Mouse (Mus musculus) forebrain, embryonic 15.5 days (tissue): ENCODE results near the gene Olfr765. TPM values are rescaled to one million over a fixed set of nuclear protein-coding genes. Genes with fewer than 3 reads are reported as not detected.

Experiments
- ATAC-seq: fragments of 200-750 bp; cut with Nextera tagmentation; replicated peaks from 2 replicates; pipeline ENCODE4 v1.8.0; 2017; ENCODE audit warnings: mild to moderate bottlenecking, moderate TSS enrichment, moderate library complexity
- H3K27ac ChIP-seq: fragments of 300-500 bp; sonication (generic); replicated peaks from 2 replicates; pipeline ENCODE4 v1.5.1; 2015; ENCODE audit warnings: mild to moderate bottlenecking, inconsistent platforms
- H3K27me3 ChIP-seq: fragments of 300-500 bp; sonication (generic); 2 replicates; pipeline ENCODE4 v1.6.1; 2015; ENCODE audit warnings: inconsistent platforms
- H3K36me3 ChIP-seq: fragments of 300-500 bp; sonication (generic); 2 replicates; pipeline ENCODE4 v1.6.1; 2015; ENCODE audit warnings: mild to moderate bottlenecking, inconsistent platforms
- H3K4me1 ChIP-seq: fragments of 300-500 bp; sonication (generic); 2 replicates; pipeline ENCODE4 v1.6.1; 2015; ENCODE audit warnings: inconsistent platforms
- H3K4me2 ChIP-seq: fragments of 300-500 bp; sonication (generic); replicated peaks from 2 replicates; pipeline ENCODE4 v1.6.1; 2015; ENCODE audit warnings: mild to moderate bottlenecking, inconsistent platforms
- H3K4me3 ChIP-seq: fragments of 300-500 bp; sonication (generic); 2 replicates; pipeline ENCODE4 v1.5.1; 2015; ENCODE audit warnings: mild to moderate bottlenecking, inconsistent platforms
- H3K9ac ChIP-seq: fragments of 300-500 bp; sonication (generic); replicated peaks from 2 replicates; pipeline ENCODE4 v1.6.1; 2015; ENCODE audit warnings: mild to moderate bottlenecking, inconsistent platforms
- H3K9me3 ChIP-seq: fragments of 300-500 bp; sonication (generic); 2 replicates; pipeline ENCODE4 v1.6.1; 2016; ENCODE audit warnings: inconsistent platforms
- WGBS: fragments of 180-500 bp; shearing (Covaris S2); methylation state at CpG from one replicate; pipeline ENCODE4 v1.1.7; 2015; ENCODE audit warnings: mixed read lengths; 5-methylcytosine and 5-hydroxymethylcytosine counted together
- polyA plus RNA-seq: library from polyadenylated mRNA; unstranded; fragments of >200 nt; fragmentation: Nextera tagmentation; extraction: Ambion mirVana; gene quantifications from 2 replicates; pipeline ENCODE4 v1.2.1, GENCODE M21; 2015

Olfr765 gene
- polyA plus RNA-seq, 1 experiment from 2014 or later: not detected

DNA sequence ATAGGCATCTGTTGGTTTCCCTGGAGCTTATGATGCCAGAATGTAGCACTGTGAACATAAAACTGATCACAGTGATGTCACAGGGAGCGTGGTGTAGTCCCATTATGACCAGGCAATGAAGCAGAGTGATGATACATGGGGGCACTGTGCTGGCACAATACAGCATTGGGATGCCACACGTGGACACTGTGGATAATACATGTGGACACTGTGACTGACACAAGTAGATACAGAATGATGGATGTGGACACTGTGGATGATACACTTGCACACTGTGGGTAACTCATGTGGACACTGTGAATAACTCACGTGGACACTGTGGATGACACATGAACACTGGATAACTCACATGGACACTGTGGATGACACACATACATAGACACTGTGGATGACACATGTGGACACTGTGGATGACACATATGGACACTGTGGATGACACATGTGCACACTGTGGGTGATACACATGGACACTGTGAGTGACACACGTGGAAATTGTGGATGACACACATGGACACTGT lies 53.2 kb downstream of the Olfr765 start:
- Histone ChIP-seq H3K4me1 (no peaks in the 10 kb centered on the region), H3K4me3 (no peak overlapping the region), H3K9me3 (no peaks in the 10 kb centered on the region), H3K27me3 (no peaks in the 10 kb centered on the region), H3K4me2 (no peak overlapping the region), H3K36me3 (no peaks in the 10 kb centered on the region), H3K9ac (no peak overlapping the region), H3K27ac (no peak overlapping the region)
- 78% methylated on average over 4 of the region's 4 CpGs for WGBS
- no peak for ATAC-seq

DNA sequence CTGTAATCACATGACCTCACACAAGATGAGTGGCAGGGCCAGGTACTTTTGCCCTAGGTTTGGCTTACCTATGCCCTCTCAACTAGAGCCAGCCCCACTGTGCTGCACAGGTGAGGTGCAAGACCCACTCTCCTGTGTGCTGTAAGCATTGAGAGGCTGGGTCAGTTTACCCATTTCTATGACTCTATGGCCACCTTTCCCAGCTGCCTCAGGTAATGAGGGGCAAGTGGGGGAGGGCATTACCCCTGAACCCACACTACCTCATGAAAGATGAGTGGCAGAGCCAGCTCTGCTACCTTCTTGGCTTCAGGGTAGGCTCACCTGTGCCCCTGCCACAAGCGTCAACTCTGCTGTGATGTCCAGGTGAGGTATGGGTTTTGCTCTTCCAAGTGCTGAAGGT lies 54.0 kb downstream of the Olfr765 start:
- H3K4me2 ChIP-seq: no peak overlapping the region
- no peak overlapping the region for H3K9ac ChIP-seq
- WGBS: 100% methylated on average over 1 of the region's 1 CpGs
- ATAC-seq: no peak
- no peaks in the 10 kb centered on the region for H3K9me3 ChIP-seq
- no peak overlapping the region for H3K27ac ChIP-seq
- no peaks in the 10 kb centered on the region for H3K36me3 ChIP-seq
- H3K27me3 ChIP-seq: no peaks in the 10 kb centered on the region
- H3K4me1 ChIP-seq: no peaks in the 10 kb centered on the region
- no peak overlapping the region for H3K4me3 ChIP-seq

Other genes starting within 250 kb of the Olfr765 start
- 60.4 and 62.8 TPM in 2 replicates for gene Dnajc14, start 245.9 kb downstream of the Olfr765 start, polyA plus RNA-seq
- 12.6 and 13.6 TPM in 2 replicates for gene Tmem198b, start 245.6 kb downstream of the Olfr765 start, polyA plus RNA-seq
- gene Sarnp, start 232.7 kb downstream of the Olfr765 start, polyA plus RNA-seq: 190 and 199 TPM in 2 replicates
- 28.1 and 28.6 TPM in 2 replicates for gene Ormdl2, start 228.4 kb downstream of the Olfr765 start, polyA plus RNA-seq
- gene Gdf11, start 158.3 kb downstream of the Olfr765 start, polyA plus RNA-seq: 7.5 and 8.7 TPM in 2 replicates
- 125 and 142 TPM in 2 replicates for gene Cd63, start 149.0 kb downstream of the Olfr765 start, polyA plus RNA-seq
- 11.7 and 12.6 TPM in 2 replicates for gene Rdh5, start 127.1 kb downstream of the Olfr765 start, polyA plus RNA-seq
- 230 and 251 TPM in 2 replicates for gene Bloc1s1, start 126.0 kb downstream of the Olfr765 start, polyA plus RNA-seq
- gene Itga7, start 116.2 kb downstream of the Olfr765 start, polyA plus RNA-seq: 2.1 TPM in 2 replicates
- not detected in 2 replicates for gene Mettl7b, start 89.0 kb downstream of the Olfr765 start, polyA plus RNA-seq
- not detected in 2 replicates for gene Olfr9, start 60.6 kb downstream of the Olfr765 start, polyA plus RNA-seq
- not detected in 2 replicates for gene Olfr763, start 39.2 kb downstream of the Olfr765 start, polyA plus RNA-seq
- gene Olfr764-ps1, start 10.1 kb downstream of the Olfr765 start, polyA plus RNA-seq: not detected in 2 replicates
- not detected in 2 replicates for gene Olfr766-ps1, start 19.0 kb upstream of the Olfr765 start, polyA plus RNA-seq
- not detected in 2 replicates for gene Olfr767, start 32.9 kb upstream of the Olfr765 start, polyA plus RNA-seq
- gene Olfr768, start 49.4 kb upstream of the Olfr765 start, polyA plus RNA-seq: not detected in 2 replicates
- gene Olfr769, start 67.9 kb upstream of the Olfr765 start, polyA plus RNA-seq: not detected in 2 replicates
- gene Olfr770, start 89.0 kb upstream of the Olfr765 start, polyA plus RNA-seq: not detected in 2 replicates
- gene Olfr771, start 114.8 kb upstream of the Olfr765 start, polyA plus RNA-seq: not detected in 2 replicates
- gene Olfr772, start 127.9 kb upstream of the Olfr765 start, polyA plus RNA-seq: not detected in 2 replicates
- not detected in 2 replicates for gene Olfr773, start 137.4 kb upstream of the Olfr765 start, polyA plus RNA-seq
- gene Olfr774, start 186.2 kb upstream of the Olfr765 start, polyA plus RNA-seq: not detected in 2 replicates
- not detected in 2 replicates for gene Olfr775, start 198.4 kb upstream of the Olfr765 start, polyA plus RNA-seq
- gene Olfr776, start 209.1 kb upstream of the Olfr765 start, polyA plus RNA-seq: not detected in 2 replicates
- gene Olfr777, start 221.5 kb upstream of the Olfr765 start, polyA plus RNA-seq: not detected in 2 replicates